Mouse (Mus musculus): Measurements from ENCODE around the gene H2afv. TPM values are rescaled to one million over a fixed set of nuclear protein-coding genes. Genes with fewer than 3 reads are reported as not detected.

The H2afv gene
- total and polyA plus RNA-seq, 3 experiments = 53.2 to 97.5 (median 77.3) TPM

GRCm38 (mm10) chr11:6442566-6442965 lies 1.7 kb downstream of the H2afv start:
- H3K9me3 ChIP-seq (replicated peaks) = no peaks in the 10 kb centered on the region
- no peak for DNase-seq (ENCODE audit: low spot score)
- H3K4me1 ChIP-seq (ENCODE audit: insufficient read depth, low read depth, low read length) = peaks cover 20% of the 10 kb centered on the region
- TF ChIP-seq TAL1 (conservative IDR thresholded peaks at IDR 0.05; ENCODE audit: low read depth, low read length) (no peak), CTCF (IDR thresholded peaks at IDR 0.05; ENCODE audit: low read depth, low read length) (no peak), GATA1 (IDR thresholded peaks at IDR 0.05; ENCODE audit: borderline replicate concordance, low read length) (no peak), GATA2 (IDR thresholded peaks at IDR 0.05; ENCODE audit: borderline replicate concordance, low read depth, low read length) (no peak), POLR2AphosphoS5 (IDR thresholded peaks at IDR 0.05; ENCODE audit: insufficient replicate concordance, low read depth, low read length) (no peak)
- H3K4me3 ChIP-seq (ENCODE audit: low read depth, low read length) = no peak overlapping the region
- H3K36me3 ChIP-seq (replicated peaks) = peaks cover 22% of the 10 kb centered on the region
- ATAC-seq (ENCODE audit: extremely low read depth, insufficient number of reproducible peaks, low FRiP score, poor library complexity, severe bottlenecking) = no peak
- peaks cover 3% of the 10 kb centered on the region; the same call in 1 of the 2 replicates for H3K27me3 ChIP-seq (ENCODE audit: insufficient read depth, low read length)

- no peaks in the 10 kb centered on the region for H3K27me3 ChIP-seq (ENCODE audit: insufficient read depth, low read length)
- H3K4me3 ChIP-seq (ENCODE audit: low read depth, low read length) = no peak overlapping the region
- peaks cover 10% of the 10 kb centered on the region for H3K4me1 ChIP-seq (ENCODE audit: insufficient read depth, low read depth, low read length)
- no peak for TF ChIP-seq POLR2AphosphoS5 (IDR thresholded peaks at IDR 0.05; ENCODE audit: insufficient replicate concordance, low read depth, low read length)
- no peak for TF ChIP-seq TAL1 (conservative IDR thresholded peaks at IDR 0.05; ENCODE audit: low read depth, low read length)
- no peak for TF ChIP-seq GATA1 (IDR thresholded peaks at IDR 0.05; ENCODE audit: borderline replicate concordance, low read length)
- no peak for TF ChIP-seq GATA2 (IDR thresholded peaks at IDR 0.05; ENCODE audit: borderline replicate concordance, low read depth, low read length)
- no peak for TF ChIP-seq CTCF (IDR thresholded peaks at IDR 0.05; ENCODE audit: low read depth, low read length)
- peaks cover 42% of the 10 kb centered on the region for H3K36me3 ChIP-seq (replicated peaks)
- no peak for ATAC-seq (ENCODE audit: extremely low read depth, insufficient number of reproducible peaks, low FRiP score, poor library complexity, severe bottlenecking)
- no peaks in the 10 kb centered on the region for H3K9me3 ChIP-seq (replicated peaks)
- no peak for DNase-seq (ENCODE audit: low spot score)
Measured at GRCm38 (mm10) chr11:6440171-6440570, 4.1 kb downstream of the H2afv start.

- TF ChIP-seq GATA2 (IDR thresholded peaks at IDR 0.05; ENCODE audit: borderline replicate concordance, low read depth, low read length) (no peak), POLR2AphosphoS5 (IDR thresholded peaks at IDR 0.05; ENCODE audit: insufficient replicate concordance, low read depth, low read length) (no peak), GATA1 (IDR thresholded peaks at IDR 0.05; ENCODE audit: borderline replicate concordance, low read length) (no peak), TAL1 (conservative IDR thresholded peaks at IDR 0.05; ENCODE audit: low read depth, low read length) (no peak), CTCF (IDR thresholded peaks at IDR 0.05; ENCODE audit: low read depth, low read length) (no peak)
- ATAC-seq (ENCODE audit: extremely low read depth, insufficient number of reproducible peaks, low FRiP score, poor library complexity, severe bottlenecking) = no peak
- H3K9me3 ChIP-seq (replicated peaks) = no peaks in the 10 kb centered on the region
- no peak for DNase-seq (ENCODE audit: low spot score)
- no peaks in the 10 kb centered on the region; the same call in 1 of the 2 replicates for H3K4me1 ChIP-seq (ENCODE audit: insufficient read depth, low read depth, low read length)
- H3K27me3 ChIP-seq (ENCODE audit: insufficient read depth, low read length) = no peaks in the 10 kb centered on the region
- peaks cover 68% of the 10 kb centered on the region for H3K36me3 ChIP-seq (replicated peaks)
- H3K4me3 ChIP-seq (ENCODE audit: low read depth, low read length) = no peak overlapping the region
Measured at GRCm38 (mm10) chr11:6437667-6438066, 6.6 kb downstream of the H2afv start.

- Histone ChIP-seq H3K36me3 (replicated peaks) (peaks cover 79% of the 10 kb centered on the region), H3K9me3 (replicated peaks) (no peaks in the 10 kb centered on the region), H3K4me3 (ENCODE audit: low read depth, low read length) (no peak overlapping the region), H3K4me1 (ENCODE audit: insufficient read depth, low read depth, low read length) (no peaks in the 10 kb centered on the region; the same call in 1 of the 2 replicates), H3K27me3 (ENCODE audit: insufficient read depth, low read length) (no peaks in the 10 kb centered on the region)
- DNase-seq (ENCODE audit: low spot score) = no peak
- no peak for ATAC-seq (ENCODE audit: extremely low read depth, insufficient number of reproducible peaks, low FRiP score, poor library complexity, severe bottlenecking)
- no peak for TF ChIP-seq POLR2AphosphoS5 (IDR thresholded peaks at IDR 0.05; ENCODE audit: insufficient replicate concordance, low read depth, low read length)
- no peak for TF ChIP-seq GATA2 (IDR thresholded peaks at IDR 0.05; ENCODE audit: borderline replicate concordance, low read depth, low read length)
- TF ChIP-seq TAL1 (conservative IDR thresholded peaks at IDR 0.05; ENCODE audit: low read depth, low read length) = no peak
- no peak for TF ChIP-seq GATA1 (IDR thresholded peaks at IDR 0.05; ENCODE audit: borderline replicate concordance, low read length)
- no peak for TF ChIP-seq CTCF (IDR thresholded peaks at IDR 0.05; ENCODE audit: low read depth, low read length)
Measured at GRCm38 (mm10) chr11:6436442-6436841, 7.8 kb downstream of the H2afv start.

- ATAC-seq (ENCODE audit: extremely low read depth, insufficient number of reproducible peaks, low FRiP score, poor library complexity, severe bottlenecking) = no peak
- DNase-seq (ENCODE audit: low spot score) = no peak
- Histone ChIP-seq H3K27me3 (ENCODE audit: insufficient read depth, low read length) (no peaks in the 10 kb centered on the region), H3K4me3 (ENCODE audit: low read depth, low read length) (no peak overlapping the region), H3K9me3 (replicated peaks) (no peaks in the 10 kb centered on the region), H3K4me1 (ENCODE audit: insufficient read depth, low read depth, low read length) (no peaks in the 10 kb centered on the region), H3K36me3 (replicated peaks) (peaks cover 87% of the 10 kb centered on the region)
- no peak for TF ChIP-seq GATA2 (IDR thresholded peaks at IDR 0.05; ENCODE audit: borderline replicate concordance, low read depth, low read length)
- TF ChIP-seq TAL1 (conservative IDR thresholded peaks at IDR 0.05; ENCODE audit: low read depth, low read length) = no peak
- TF ChIP-seq CTCF (IDR thresholded peaks at IDR 0.05; ENCODE audit: low read depth, low read length) = no peak
- no peak for TF ChIP-seq GATA1 (IDR thresholded peaks at IDR 0.05; ENCODE audit: borderline replicate concordance, low read length)
- no peak for TF ChIP-seq POLR2AphosphoS5 (IDR thresholded peaks at IDR 0.05; ENCODE audit: insufficient replicate concordance, low read depth, low read length)
Measured at GRCm38 (mm10) chr11:6430186-6430585, 14.1 kb downstream of the H2afv start.

- Histone ChIP-seq H3K36me3 (replicated peaks) (peaks cover 76% of the 10 kb centered on the region), H3K4me3 (ENCODE audit: low read depth, low read length) (no peak overlapping the region), H3K27me3 (ENCODE audit: insufficient read depth, low read length) (no peaks in the 10 kb centered on the region), H3K4me1 (ENCODE audit: insufficient read depth, low read depth, low read length) (peaks cover 8% of the 10 kb centered on the region), H3K9me3 (replicated peaks) (no peaks in the 10 kb centered on the region)
- TF ChIP-seq POLR2AphosphoS5 (IDR thresholded peaks at IDR 0.05; ENCODE audit: insufficient replicate concordance, low read depth, low read length) (peak; percentile 81; the same call in 1 of the 2 replicates), GATA1 (IDR thresholded peaks at IDR 0.05; ENCODE audit: borderline replicate concordance, low read length) (no peak), GATA2 (IDR thresholded peaks at IDR 0.05; ENCODE audit: borderline replicate concordance, low read depth, low read length) (no peak)
- no peak for DNase-seq (ENCODE audit: low spot score)
- ATAC-seq (ENCODE audit: extremely low read depth, insufficient number of reproducible peaks, low FRiP score, poor library complexity, severe bottlenecking) = no peak
Measured at GRCm38 (mm10) chr11:6420722-6421350, 23.4 kb downstream of the H2afv start.

All from G1E (cell line).